Mouse (Mus musculus): ENCODE measurements around the gene Mrpl50. TPM values are rescaled to one million over a fixed set of nuclear protein-coding genes. Genes with fewer than 3 reads are reported as not detected.

Mrpl50 gene
- polyA plus RNA-seq, 1 experiment from 2014 or later = 93.7 TPM

- no peak overlapping the region for H3K9ac ChIP-seq (ENCODE audit: low read length)
- no peaks in the 10 kb centered on the region for H3K9me3 ChIP-seq (ENCODE audit: control insufficient read depth, low read length)
- no peaks in the 10 kb centered on the region for H3K4me1 ChIP-seq (replicated peaks; ENCODE audit: control insufficient read depth, insufficient read depth, low read length)
- H3K27ac ChIP-seq (ENCODE audit: low read depth) = no peak overlapping the region
- peak; percentile 76; the same call in 1 of the 2 replicates for ATAC-seq (replicated peaks; ENCODE audit: low FRiP score, low TSS enrichment, low read depth)
- no peaks in the 10 kb centered on the region for H3K36me3 ChIP-seq (ENCODE audit: control insufficient read depth, insufficient read depth, low read length)
- DNase-seq (ENCODE audit: low spot score) = no peak
- 57% methylated on average over 6 of the region's 6 CpGs for WGBS
- H3K4me2 ChIP-seq (ENCODE audit: low read length) = peak overlapping the region; percentile 14; the same call in 1 of the 2 replicates
- H3K27me3 ChIP-seq (replicated peaks; ENCODE audit: control insufficient read depth, insufficient read depth, low read length) = no peaks in the 10 kb centered on the region
- H3K4me3 ChIP-seq (ENCODE audit: low read depth, low read length) = no peak overlapping the region
Observed at GRCm38 (mm10) chr4:49546873-49547543, 26.1 kb upstream of the Mrpl50 start.

- WGBS = 83% methylated on average over 2 of the region's 2 CpGs
- ATAC-seq (replicated peaks; ENCODE audit: low FRiP score, low TSS enrichment, low read depth) = no peak
- DNase-seq (ENCODE audit: low spot score) = no peak
- no peaks in the 10 kb centered on the region for H3K4me1 ChIP-seq (replicated peaks; ENCODE audit: control insufficient read depth, insufficient read depth, low read length)
- H3K9ac ChIP-seq (ENCODE audit: low read length) = no peak overlapping the region
- H3K27ac ChIP-seq (ENCODE audit: low read depth) = no peak overlapping the region
- no peaks in the 10 kb centered on the region for H3K9me3 ChIP-seq (ENCODE audit: control insufficient read depth, low read length)
- H3K27me3 ChIP-seq (replicated peaks; ENCODE audit: control insufficient read depth, insufficient read depth, low read length) = no peaks in the 10 kb centered on the region
- H3K36me3 ChIP-seq (ENCODE audit: control insufficient read depth, insufficient read depth, low read length) = no peaks in the 10 kb centered on the region
- no peak overlapping the region for H3K4me2 ChIP-seq (ENCODE audit: low read length)
- no peak overlapping the region for H3K4me3 ChIP-seq (ENCODE audit: low read depth, low read length)
Observed at GRCm38 (mm10) chr4:49546026-49546425, 25.1 kb upstream of the Mrpl50 start.

GRCm38 (mm10) chr4:49540966-49541365, 20.1 kb upstream of the Mrpl50 start:
- H3K9me3 ChIP-seq (ENCODE audit: control insufficient read depth, low read length) = no peaks in the 10 kb centered on the region
- no peak overlapping the region for H3K27ac ChIP-seq (ENCODE audit: low read depth)
- no peak overlapping the region for H3K4me2 ChIP-seq (ENCODE audit: low read length)
- H3K4me3 ChIP-seq (ENCODE audit: low read depth, low read length) = no peak overlapping the region
- WGBS = 80% methylated on average over 3 of the region's 3 CpGs
- no peak overlapping the region for H3K9ac ChIP-seq (ENCODE audit: low read length)
- ATAC-seq (replicated peaks; ENCODE audit: low FRiP score, low TSS enrichment, low read depth) = no peak
- no peak for DNase-seq (ENCODE audit: low spot score)
- H3K36me3 ChIP-seq (ENCODE audit: control insufficient read depth, insufficient read depth, low read length) = no peaks in the 10 kb centered on the region
- no peaks in the 10 kb centered on the region for H3K27me3 ChIP-seq (replicated peaks; ENCODE audit: control insufficient read depth, insufficient read depth, low read length)
- no peaks in the 10 kb centered on the region for H3K4me1 ChIP-seq (replicated peaks; ENCODE audit: control insufficient read depth, insufficient read depth, low read length)

- DNase-seq (ENCODE audit: low spot score) = no peak
- WGBS = 65% methylated on average over 6 of the region's 6 CpGs
- Histone ChIP-seq H3K9me3 (ENCODE audit: control insufficient read depth, low read length) (no peaks in the 10 kb centered on the region), H3K4me2 (ENCODE audit: low read length) (no peak overlapping the region), H3K27me3 (replicated peaks; ENCODE audit: control insufficient read depth, insufficient read depth, low read length) (no peaks in the 10 kb centered on the region), H3K4me3 (ENCODE audit: low read depth, low read length) (no peak overlapping the region), H3K36me3 (ENCODE audit: control insufficient read depth, insufficient read depth, low read length) (no peaks in the 10 kb centered on the region), H3K4me1 (replicated peaks; ENCODE audit: control insufficient read depth, insufficient read depth, low read length) (no peaks in the 10 kb centered on the region), H3K27ac (ENCODE audit: low read depth) (no peak overlapping the region), H3K9ac (ENCODE audit: low read length) (no peak overlapping the region)
- no peak for ATAC-seq (replicated peaks; ENCODE audit: low FRiP score, low TSS enrichment, low read depth)
Observed at GRCm38 (mm10) chr4:49539665-49540064, 18.8 kb upstream of the Mrpl50 start.

GRCm38 (mm10) chr4:49536671-49537070, 15.8 kb upstream of the Mrpl50 start:
- WGBS = 90% methylated on average over 4 of the region's 4 CpGs
- Histone ChIP-seq H3K9ac (ENCODE audit: low read length) (no peak overlapping the region), H3K4me1 (replicated peaks; ENCODE audit: control insufficient read depth, insufficient read depth, low read length) (no peaks in the 10 kb centered on the region), H3K36me3 (ENCODE audit: control insufficient read depth, insufficient read depth, low read length) (no peaks in the 10 kb centered on the region), H3K9me3 (ENCODE audit: control insufficient read depth, low read length) (no peaks in the 10 kb centered on the region), H3K27ac (ENCODE audit: low read depth) (no peak overlapping the region), H3K4me3 (ENCODE audit: low read depth, low read length) (no peak overlapping the region), H3K4me2 (ENCODE audit: low read length) (no peak overlapping the region), H3K27me3 (replicated peaks; ENCODE audit: control insufficient read depth, insufficient read depth, low read length) (no peaks in the 10 kb centered on the region)
- DNase-seq (ENCODE audit: low spot score) (no peak), ATAC-seq (replicated peaks; ENCODE audit: low FRiP score, low TSS enrichment, low read depth) (no peak)

- H3K27ac ChIP-seq (ENCODE audit: low read depth) = no peak overlapping the region
- ATAC-seq (replicated peaks; ENCODE audit: low FRiP score, low TSS enrichment, low read depth) (no peak), DNase-seq (ENCODE audit: low spot score) (no peak)
- H3K4me3 ChIP-seq (ENCODE audit: low read depth, low read length) = no peak overlapping the region
- no peaks in the 10 kb centered on the region for H3K4me1 ChIP-seq (replicated peaks; ENCODE audit: control insufficient read depth, insufficient read depth, low read length)
- H3K4me2 ChIP-seq (ENCODE audit: low read length) = no peak overlapping the region
- no peak overlapping the region for H3K9ac ChIP-seq (ENCODE audit: low read length)
- H3K27me3 ChIP-seq (replicated peaks; ENCODE audit: control insufficient read depth, insufficient read depth, low read length) = no peaks in the 10 kb centered on the region
- H3K9me3 ChIP-seq (ENCODE audit: control insufficient read depth, low read length) = no peaks in the 10 kb centered on the region
- 90% methylated on average over 4 of the region's 4 CpGs for whole genome bisulfite sequencing
- H3K36me3 ChIP-seq (ENCODE audit: control insufficient read depth, insufficient read depth, low read length) = peaks cover 4% of the 10 kb centered on the region; the same call in 1 of the 2 replicates
Observed at GRCm38 (mm10) chr4:49535675-49536294, 14.9 kb upstream of the Mrpl50 start.

- Histone ChIP-seq H3K4me3 (ENCODE audit: low read depth, low read length) (no peak overlapping the region), H3K27me3 (replicated peaks; ENCODE audit: control insufficient read depth, insufficient read depth, low read length) (no peaks in the 10 kb centered on the region), H3K4me2 (ENCODE audit: low read length) (no peak overlapping the region), H3K27ac (ENCODE audit: low read depth) (no peak overlapping the region), H3K36me3 (ENCODE audit: control insufficient read depth, insufficient read depth, low read length) (peaks cover 12% of the 10 kb centered on the region), H3K4me1 (replicated peaks; ENCODE audit: control insufficient read depth, insufficient read depth, low read length) (no peaks in the 10 kb centered on the region), H3K9me3 (ENCODE audit: control insufficient read depth, low read length) (peaks cover 3% of the 10 kb centered on the region; the same call in 1 of the 2 replicates), H3K9ac (ENCODE audit: low read length) (no peak overlapping the region)
- DNase-seq (ENCODE audit: low spot score) (no peak), ATAC-seq (replicated peaks; ENCODE audit: low FRiP score, low TSS enrichment, low read depth) (no peak)
- 88% methylated on average over 3 of the region's 3 CpGs for WGBS
Observed at GRCm38 (mm10) chr4:49535036-49535435, 14.1 kb upstream of the Mrpl50 start.

GRCm38 (mm10) chr4:49522576-49522975, 1.7 kb upstream of the Mrpl50 start:
- no peak for DNase-seq (ENCODE audit: low spot score)
- peaks cover 10% of the 10 kb centered on the region for H3K4me1 ChIP-seq (replicated peaks; ENCODE audit: control insufficient read depth, insufficient read depth, low read length)
- no peaks in the 10 kb centered on the region for H3K27me3 ChIP-seq (replicated peaks; ENCODE audit: control insufficient read depth, insufficient read depth, low read length)
- peaks cover 27% of the 10 kb centered on the region for H3K36me3 ChIP-seq (ENCODE audit: control insufficient read depth, insufficient read depth, low read length)
- H3K9ac ChIP-seq (ENCODE audit: low read length) = no peak overlapping the region
- no peak for ATAC-seq (replicated peaks; ENCODE audit: low FRiP score, low TSS enrichment, low read depth)
- no peaks in the 10 kb centered on the region for H3K9me3 ChIP-seq (ENCODE audit: control insufficient read depth, low read length)
- H3K4me2 ChIP-seq (ENCODE audit: low read length) = peak overlapping the region; percentile 64; the same call in 1 of the 2 replicates
- 0 out of 2 replicates have a peak overlapping the region, but pooled peaks have one; percentile 74 for H3K4me3 ChIP-seq (ENCODE audit: low read depth, low read length)
- WGBS = 80% methylated on average over 9 of the region's 9 CpGs
- H3K27ac ChIP-seq (ENCODE audit: low read depth) = no peak overlapping the region
